Mouse (Mus musculus): Measurements from ENCODE around the gene Kctd21.

- no peak for TF ChIP-seq EP300 (IDR thresholded peaks at IDR 0.05; ENCODE audit: insufficient read depth, low read depth, low read length)
- TF ChIP-seq POLR2A (IDR thresholded peaks at IDR 0.05; ENCODE audit: insufficient read depth, low read length), result no peak
These were observed 14.1 kb downstream of the Kctd21 start for GRCm38 (mm10) chr7:97346111-97346821.
